Mouse (Mus musculus) heart, adult 10 weeks (tissue): Measurements from ENCODE around the gene Fcgrt. TPM values are rescaled to one million over a fixed set of nuclear protein-coding genes. Genes with fewer than 3 reads are reported as not detected.

Source experiments
- polyA plus RNA-seq: library from polyadenylated mRNA; stranded (reverse); fragments of 350-450 nt; fragmentation: Illumina TruSeq; extraction: RNeasy Lipid Tissue Mini Kit (QIAGEN cat#74804); gene quantifications from one replicate; pipeline ENCODE4 v1.2.3, GENCODE M21; 2014; ENCODE audit warnings: low read depth, low replicate concordance

Gene Fcgrt
- polyA plus RNA-seq: 83.1 TPM

GRCm38 (mm10) chr7:45103652-45104180 is at the start of gene Fcgrt:
TSS of gene Fcgrt (minus strand) at chr7:45103851.

GRCm38 (mm10) chr7:45135993-45136567 is 32.4 kb upstream of the Fcgrt start, which contains the start of the genes Gm45713 and Flt3l:
TSS of gene Gm45713 (minus strand) at chr7:45136231.
TSS of gene Flt3l (minus strand) at chr7:45136432.

GRCm38 (mm10) chr7:45128624-45129246 is 25.1 kb upstream of the Fcgrt start, which contains the start of gene Rpl13a:
TSS of gene Rpl13a (minus strand) at chr7:45128761.

DNA sequence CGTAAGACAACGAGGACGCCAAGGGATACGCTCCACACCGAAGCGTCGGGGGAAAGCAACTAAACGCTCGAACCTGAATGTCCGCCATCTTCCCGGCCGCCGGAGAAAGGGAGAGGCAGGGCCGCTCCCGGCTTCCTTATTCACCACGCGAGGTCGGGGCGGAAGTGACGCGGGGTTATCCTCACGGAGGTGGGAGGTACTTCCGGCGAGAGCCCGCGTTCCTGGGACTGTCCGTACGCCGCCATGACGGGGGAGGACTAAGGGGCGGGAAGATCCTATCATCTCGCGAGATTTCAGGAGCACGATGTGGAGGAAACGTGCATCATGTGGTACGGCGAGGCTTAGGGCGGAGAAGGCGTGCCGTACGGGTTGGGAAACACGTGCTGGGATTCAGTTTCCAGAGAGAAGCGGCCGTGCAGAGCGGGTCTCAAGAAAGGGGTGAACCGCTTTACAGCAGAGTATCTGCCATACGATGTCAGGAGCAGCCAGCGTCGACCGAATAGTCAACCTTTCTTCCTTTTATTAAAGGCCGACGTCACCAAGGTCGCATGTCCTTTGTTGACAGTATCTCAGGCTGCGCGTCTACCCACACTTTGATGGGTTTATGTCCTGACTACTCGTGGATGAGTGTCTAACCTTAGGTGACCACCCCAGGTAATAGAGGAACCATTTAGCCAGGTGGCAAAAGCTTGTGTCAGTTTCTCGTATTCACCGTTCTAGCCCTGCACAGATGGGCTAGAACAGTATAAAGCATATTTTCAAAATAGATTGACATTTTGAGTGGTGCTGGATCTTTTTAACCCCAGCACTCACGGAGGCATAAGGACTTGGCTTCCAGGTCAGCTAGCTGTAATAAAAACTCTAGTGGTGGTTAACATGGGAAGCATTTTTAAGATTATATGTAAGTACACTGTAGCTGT is 20.8 kb upstream of the Fcgrt start, which contains the start of gene Rps11:
TSS of gene Rps11 (minus strand) at position 216 of the 920 bp plus-strand sequence.

GRCm38 (mm10) chr7:45092048-45092447 is 11.6 kb downstream of the Fcgrt start, which contains the start of gene Rcn3:
TSS of gene Rcn3 (minus strand) at chr7:45092221.

DNA sequence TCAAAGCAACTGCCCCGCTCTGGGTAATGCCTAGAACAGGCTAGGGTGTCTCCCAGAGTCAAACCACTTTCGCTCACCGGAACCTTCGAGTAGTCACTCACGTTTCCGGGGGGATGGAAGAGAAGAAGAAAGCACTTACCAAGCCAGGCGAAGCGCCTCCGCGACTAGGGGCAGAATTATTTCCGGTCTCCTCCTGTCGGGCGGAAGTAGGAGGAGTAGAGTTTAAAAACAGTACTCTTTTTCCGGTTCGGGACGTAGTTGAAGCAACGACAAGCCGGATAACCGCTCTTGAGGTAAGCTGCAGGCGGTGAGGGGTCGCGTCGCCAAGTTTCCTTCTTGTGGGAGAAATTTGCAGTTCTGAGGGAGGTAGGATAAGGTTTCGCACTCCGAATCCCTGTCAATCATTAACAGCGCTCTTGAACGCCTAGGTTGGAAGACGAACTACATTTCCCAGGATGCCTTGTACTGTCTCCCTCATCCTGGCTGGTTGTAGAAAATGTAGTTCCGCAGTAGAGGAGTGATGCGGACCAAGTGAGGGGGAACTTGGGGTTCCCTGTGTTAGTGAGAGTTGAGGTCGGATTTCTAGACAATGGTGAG is 41.3 kb downstream of the Fcgrt start, which contains the start of the genes Nosip and Prrg2:
TSS of gene Nosip (plus strand) at position 191 of the 597 bp plus-strand sequence.
TSS of gene Prrg2 (minus strand) at position 439 of the 597 bp plus-strand sequence.

GRCm38 (mm10) chr7:45052862-45053116 is 50.9 kb downstream of the Fcgrt start, which contains the start of gene Prr12:
TSS of gene Prr12 (minus strand) at chr7:45052881.

Other genes with a start within 250 kb of the Fcgrt start
- gene Pnkp, start 246.7 kb downstream of the Fcgrt start, polyA plus RNA-seq: 19.7 TPM
- 169 TPM for gene Ptov1, start 234.1 kb downstream of the Fcgrt start, polyA plus RNA-seq
- gene Med25, start 211.1 kb downstream of the Fcgrt start, polyA plus RNA-seq: 74.0 TPM
- gene Fuz, start 207.8 kb downstream of the Fcgrt start, polyA plus RNA-seq: 21.4 TPM
- 41.3 TPM for gene Ap2a1, start 174.4 kb downstream of the Fcgrt start, polyA plus RNA-seq
- gene Tsks, start 160.6 kb downstream of the Fcgrt start, polyA plus RNA-seq: not detected
- 3.6 TPM for gene Cpt1c, start 129.0 kb downstream of the Fcgrt start, polyA plus RNA-seq
- gene Prmt1, start 117.3 kb downstream of the Fcgrt start, polyA plus RNA-seq: 114 TPM
- 72.3 TPM for gene Irf3, start 106.2 kb downstream of the Fcgrt start, polyA plus RNA-seq
- 12.3 TPM for gene Bcl2l12, start 105.1 kb downstream of the Fcgrt start, polyA plus RNA-seq
- 34.5 TPM for gene Scaf1, start 87.5 kb downstream of the Fcgrt start, polyA plus RNA-seq
- gene Rras, start 85.9 kb downstream of the Fcgrt start, polyA plus RNA-seq: 57.4 TPM
- gene Prr12, start 51.0 kb downstream of the Fcgrt start, polyA plus RNA-seq: 13.2 TPM
- 40.7 TPM for gene Nosip, start 41.4 kb downstream of the Fcgrt start, polyA plus RNA-seq
- 12.4 TPM for gene Prrg2, start 41.2 kb downstream of the Fcgrt start, polyA plus RNA-seq
- 40.8 TPM for gene Rcn3, start 11.6 kb downstream of the Fcgrt start, polyA plus RNA-seq
- 641 TPM for gene Rps11, start 20.6 kb upstream of the Fcgrt start, polyA plus RNA-seq
- gene Rpl13a, start 24.9 kb upstream of the Fcgrt start, polyA plus RNA-seq: 958 TPM
- gene Gm45713, start 32.4 kb upstream of the Fcgrt start, polyA plus RNA-seq: not detected
- gene Flt3l, start 32.6 kb upstream of the Fcgrt start, polyA plus RNA-seq: 21.0 TPM
- gene Pih1d1, start 50.5 kb upstream of the Fcgrt start, polyA plus RNA-seq: 41.4 TPM
- 16.5 TPM for gene Aldh16a1, start 50.7 kb upstream of the Fcgrt start, polyA plus RNA-seq
- 27.4 TPM for gene Slc17a7, start 60.1 kb upstream of the Fcgrt start, polyA plus RNA-seq
- not detected for gene Gfy, start 75.7 kb upstream of the Fcgrt start, polyA plus RNA-seq
- not detected for gene Pth2, start 77.1 kb upstream of the Fcgrt start, polyA plus RNA-seq
- gene Ccdc155, start 101.0 kb upstream of the Fcgrt start, polyA plus RNA-seq: not detected
- not detected for gene Dkkl1, start 108.3 kb upstream of the Fcgrt start, polyA plus RNA-seq
- 7.8 TPM for gene Tead2, start 111.9 kb upstream of the Fcgrt start, polyA plus RNA-seq
- gene Cd37, start 135.3 kb upstream of the Fcgrt start, polyA plus RNA-seq: 3.0 TPM
- gene Slc6a16, start 137.2 kb upstream of the Fcgrt start, polyA plus RNA-seq: not detected
- gene Slc6a21, start 173.7 kb upstream of the Fcgrt start, polyA plus RNA-seq: not detected
- 31.0 TPM for gene Trpm4, start 229.9 kb upstream of the Fcgrt start, polyA plus RNA-seq
- gene Hrc, start 231.4 kb upstream of the Fcgrt start, polyA plus RNA-seq: 1,149 TPM